Mouse (Mus musculus) bone marrow macrophage, adult 2 months (primary cell): ENCODE measurements at regions not wholly inside any gene's neighbourhood (a gene's known extent, or its start where the extent isn't known, plus 50 kb on each side); places are given as distances from the start of the nearest gene placed in this dataset.

Experiments used
- CTCF ChIP-seq: IDR thresholded peaks from 2 replicates; pipeline ENCODE4 v1.5.1; 2012; ENCODE audit warnings: low read depth, mild to moderate bottlenecking, low read length, moderate library complexity
- POLR2A ChIP-seq: IDR thresholded peaks from 2 replicates; pipeline ENCODE4 v1.6.1; 2012; ENCODE audit warnings: mild to moderate bottlenecking, low read depth, low read length, borderline replicate concordance

- TF ChIP-seq CTCF (no peak), POLR2A (no peak)
These were observed 221.1 kb upstream of the Xrcc4 start for GRCm38 (mm10) chr13:90310482-90310881.
